Mouse (Mus musculus): ENCODE data around the gene Tlx2. TPM values are rescaled to one million over a fixed set of nuclear protein-coding genes. Genes with fewer than 3 reads are reported as not detected.

The Tlx2 gene
- polyA plus RNA-seq, 1 experiment from 2014 or later: not detected

- under 1% methylated on average over 59 of the region's 64 CpGs for WGBS
- no peaks in the 10 kb centered on the region for H3K27me3 ChIP-seq (ENCODE audit: control insufficient read depth, insufficient read depth, low read length)
- H3K9me3 ChIP-seq (ENCODE audit: control insufficient read depth, low read length): no peaks in the 10 kb centered on the region
- H3K4me3 ChIP-seq (ENCODE audit: low read depth, low read length): peak within 1 kb of the TSS; percentile 98
- H3K9ac ChIP-seq (ENCODE audit: low read length): peak within 1 kb of the TSS; percentile 90
- peak within 1 kb of the TSS; percentile 70 for H3K27ac ChIP-seq (ENCODE audit: low read depth, low read length)
- H3K4me2 ChIP-seq (ENCODE audit: low read depth, low read length, severe bottlenecking): peak within 1 kb of the TSS; percentile 84
- H3K4me1 ChIP-seq (replicated peaks; ENCODE audit: control insufficient read depth, insufficient read depth, low read length): peaks cover 11% of the 10 kb centered on the region
- peak; percentile 99 for DNase-seq (ENCODE audit: low spot score)
- ATAC-seq (replicated peaks; ENCODE audit: low FRiP score): peak; percentile 96
- H3K36me3 ChIP-seq (ENCODE audit: control insufficient read depth, insufficient read depth, low read length): peaks cover 2% of the 10 kb centered on the region; the same call in 1 of the 2 replicates
Observed at GRCm38 (mm10) chr6:83054074-83054851, 15.8 kb downstream of the Tlx2 start, which contains the start of gene Aup1. TSS of gene Aup1 (plus strand) at chr6:83054521.

DNA sequence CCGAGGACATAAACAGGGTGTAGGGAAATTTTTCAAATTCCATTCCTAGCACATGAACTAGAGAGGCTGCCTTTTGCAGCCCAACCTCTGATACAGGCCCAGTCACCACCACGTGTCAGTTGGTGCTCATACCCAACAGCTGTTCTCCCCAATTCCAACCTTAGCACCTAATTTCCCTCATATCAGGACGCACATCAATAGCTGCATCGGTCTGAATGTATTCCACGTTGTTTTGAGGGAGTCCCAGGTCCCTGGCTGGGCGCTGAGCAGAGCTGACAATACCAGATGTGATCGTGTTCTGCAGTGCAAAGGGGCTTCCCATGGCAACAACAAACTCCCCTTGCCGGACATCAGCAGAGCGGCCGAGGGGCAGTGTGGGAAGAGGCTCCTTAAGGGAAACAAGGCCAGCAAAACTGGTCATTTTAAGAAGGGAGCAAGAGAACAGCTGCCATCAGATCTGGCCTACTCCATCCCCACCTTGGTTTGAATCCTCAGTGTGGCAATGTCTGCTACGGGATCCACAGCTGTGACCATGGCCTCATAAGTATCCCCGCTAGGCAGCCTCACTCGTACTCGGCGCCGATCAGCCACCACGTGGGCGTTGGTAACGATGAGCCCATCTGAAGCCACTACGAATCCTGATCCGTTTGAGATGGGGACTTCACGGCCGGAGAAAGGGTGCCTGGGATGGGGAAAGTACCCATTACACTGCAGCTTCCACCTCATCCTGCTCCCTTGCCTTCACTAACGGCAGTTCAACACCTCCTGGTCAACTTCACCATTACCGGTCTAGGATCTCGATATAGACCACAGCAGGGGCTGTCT, 16.7 kb downstream of the Tlx2 start:
- ATAC-seq (replicated peaks; ENCODE audit: low FRiP score) (peak; percentile 2; the same call in 1 of the 2 replicates), DNase-seq (ENCODE audit: low spot score) (peak; percentile 67)
- H3K36me3 ChIP-seq (ENCODE audit: control insufficient read depth, insufficient read depth, low read length): peaks cover 2% of the 10 kb centered on the region; the same call in 1 of the 2 replicates
- peak overlapping the region; percentile 98 for H3K4me3 ChIP-seq (ENCODE audit: low read depth, low read length)
- no peaks in the 10 kb centered on the region for H3K27me3 ChIP-seq (ENCODE audit: control insufficient read depth, insufficient read depth, low read length)
- H3K4me2 ChIP-seq (ENCODE audit: low read depth, low read length, severe bottlenecking): peak overlapping the region; percentile 84
- peaks cover 11% of the 10 kb centered on the region for H3K4me1 ChIP-seq (replicated peaks; ENCODE audit: control insufficient read depth, insufficient read depth, low read length)
- peak overlapping the region; percentile 31; the same call in 1 of the 2 replicates for H3K27ac ChIP-seq (ENCODE audit: low read depth, low read length)
- peak overlapping the region; percentile 90 for H3K9ac ChIP-seq (ENCODE audit: low read length)
- 3% methylated on average over 26 of the region's 26 CpGs for WGBS
- H3K9me3 ChIP-seq (ENCODE audit: control insufficient read depth, low read length): no peaks in the 10 kb centered on the region

DNA sequence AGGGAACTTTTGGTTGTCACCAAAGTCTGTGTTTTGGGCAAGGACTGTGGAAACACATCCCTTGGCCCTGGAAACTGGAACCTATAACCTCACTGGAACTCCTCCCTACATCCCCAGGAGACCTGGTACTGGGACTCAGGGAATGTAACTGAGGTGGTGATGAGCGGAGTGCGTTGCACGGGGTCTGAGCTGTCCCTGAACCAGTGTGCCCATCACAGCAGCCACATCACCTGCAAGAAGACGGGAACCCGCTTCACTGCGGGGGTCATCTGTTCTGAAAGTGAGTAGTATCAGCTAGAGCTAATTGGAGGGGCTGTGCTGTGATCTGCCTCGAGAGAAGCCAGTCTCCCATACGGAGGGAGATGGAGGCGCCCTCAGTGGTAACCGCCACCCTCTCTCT, 20.7 kb downstream of the Tlx2 start:
- Histone ChIP-seq H3K27me3 (ENCODE audit: control insufficient read depth, insufficient read depth, low read length) (no peaks in the 10 kb centered on the region), H3K9ac (ENCODE audit: low read length) (no peak overlapping the region), H3K4me1 (replicated peaks; ENCODE audit: control insufficient read depth, insufficient read depth, low read length) (peaks cover 6% of the 10 kb centered on the region; the same call in 1 of the 2 replicates), H3K9me3 (ENCODE audit: control insufficient read depth, low read length) (no peaks in the 10 kb centered on the region), H3K4me3 (ENCODE audit: low read depth, low read length) (no peak overlapping the region), H3K36me3 (ENCODE audit: control insufficient read depth, insufficient read depth, low read length) (peaks cover 2% of the 10 kb centered on the region; the same call in 1 of the 2 replicates), H3K27ac (ENCODE audit: low read depth, low read length) (no peak overlapping the region), H3K4me2 (ENCODE audit: low read depth, low read length, severe bottlenecking) (no peak overlapping the region)
- no peak for ATAC-seq (replicated peaks; ENCODE audit: low FRiP score)
- 75% methylated on average over 10 of the region's 10 CpGs for WGBS
- DNase-seq (ENCODE audit: low spot score): no peak

DNA sequence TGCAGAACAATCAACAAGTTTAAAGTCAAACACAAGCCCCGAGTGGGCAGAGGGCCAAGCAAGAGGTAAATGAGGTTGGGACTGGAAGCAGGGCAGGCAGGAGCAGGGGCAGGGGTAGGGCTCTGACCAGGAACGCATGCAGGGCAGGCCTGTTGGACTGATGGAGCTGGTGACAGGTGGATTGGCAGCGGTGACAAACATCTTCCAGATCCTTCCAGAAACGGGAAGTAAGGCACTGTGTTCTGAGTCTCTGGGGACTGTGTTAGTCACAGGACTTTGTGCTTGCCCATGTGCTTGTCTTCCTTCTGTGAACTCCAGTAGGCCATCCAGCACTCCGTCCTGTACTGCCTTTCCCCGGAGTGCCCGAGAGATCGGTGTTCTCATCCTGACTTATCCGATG, 25.4 kb downstream of the Tlx2 start:
- 81% methylated on average over 9 of the region's 9 CpGs for WGBS
- DNase-seq (ENCODE audit: low spot score): no peak
- Histone ChIP-seq H3K27ac (ENCODE audit: low read depth, low read length) (no peak overlapping the region), H3K4me3 (ENCODE audit: low read depth, low read length) (no peak overlapping the region), H3K27me3 (ENCODE audit: control insufficient read depth, insufficient read depth, low read length) (no peaks in the 10 kb centered on the region), H3K4me2 (ENCODE audit: low read depth, low read length, severe bottlenecking) (no peak overlapping the region), H3K4me1 (replicated peaks; ENCODE audit: control insufficient read depth, insufficient read depth, low read length) (no peaks in the 10 kb centered on the region; the same call in 1 of the 2 replicates), H3K9me3 (ENCODE audit: control insufficient read depth, low read length) (no peaks in the 10 kb centered on the region), H3K36me3 (ENCODE audit: control insufficient read depth, insufficient read depth, low read length) (no peaks in the 10 kb centered on the region), H3K9ac (ENCODE audit: low read length) (no peak overlapping the region)
- ATAC-seq (replicated peaks; ENCODE audit: low FRiP score): no peak

- WGBS: 90% methylated on average over 5 of the region's 5 CpGs
- no peak overlapping the region for H3K4me3 ChIP-seq (ENCODE audit: low read depth, low read length)
- H3K4me1 ChIP-seq (replicated peaks; ENCODE audit: control insufficient read depth, insufficient read depth, low read length): no peaks in the 10 kb centered on the region; the same call in 1 of the 2 replicates
- no peaks in the 10 kb centered on the region for H3K36me3 ChIP-seq (ENCODE audit: control insufficient read depth, insufficient read depth, low read length)
- H3K9ac ChIP-seq (ENCODE audit: low read length): no peak overlapping the region
- no peak overlapping the region for H3K27ac ChIP-seq (ENCODE audit: low read depth, low read length)
- DNase-seq (ENCODE audit: low spot score) (no peak), ATAC-seq (replicated peaks; ENCODE audit: low FRiP score) (no peak)
- H3K4me2 ChIP-seq (ENCODE audit: low read depth, low read length, severe bottlenecking): no peak overlapping the region
- H3K9me3 ChIP-seq (ENCODE audit: control insufficient read depth, low read length): no peaks in the 10 kb centered on the region
- H3K27me3 ChIP-seq (ENCODE audit: control insufficient read depth, insufficient read depth, low read length): no peaks in the 10 kb centered on the region
Observed at GRCm38 (mm10) chr6:83043993-83044392, 26.1 kb downstream of the Tlx2 start.

GRCm38 (mm10) chr6:83043561-83043960, 26.5 kb downstream of the Tlx2 start:
- Histone ChIP-seq H3K36me3 (ENCODE audit: control insufficient read depth, insufficient read depth, low read length) (no peaks in the 10 kb centered on the region), H3K4me2 (ENCODE audit: low read depth, low read length, severe bottlenecking) (no peak overlapping the region), H3K4me3 (ENCODE audit: low read depth, low read length) (no peak overlapping the region), H3K9me3 (ENCODE audit: control insufficient read depth, low read length) (no peaks in the 10 kb centered on the region), H3K27ac (ENCODE audit: low read depth, low read length) (no peak overlapping the region), H3K9ac (ENCODE audit: low read length) (no peak overlapping the region), H3K4me1 (replicated peaks; ENCODE audit: control insufficient read depth, insufficient read depth, low read length) (no peaks in the 10 kb centered on the region; the same call in 1 of the 2 replicates), H3K27me3 (ENCODE audit: control insufficient read depth, insufficient read depth, low read length) (no peaks in the 10 kb centered on the region)
- WGBS: 78% methylated on average over 6 of the region's 6 CpGs
- no peak for DNase-seq (ENCODE audit: low spot score)
- ATAC-seq (replicated peaks; ENCODE audit: low FRiP score): no peak

DNA sequence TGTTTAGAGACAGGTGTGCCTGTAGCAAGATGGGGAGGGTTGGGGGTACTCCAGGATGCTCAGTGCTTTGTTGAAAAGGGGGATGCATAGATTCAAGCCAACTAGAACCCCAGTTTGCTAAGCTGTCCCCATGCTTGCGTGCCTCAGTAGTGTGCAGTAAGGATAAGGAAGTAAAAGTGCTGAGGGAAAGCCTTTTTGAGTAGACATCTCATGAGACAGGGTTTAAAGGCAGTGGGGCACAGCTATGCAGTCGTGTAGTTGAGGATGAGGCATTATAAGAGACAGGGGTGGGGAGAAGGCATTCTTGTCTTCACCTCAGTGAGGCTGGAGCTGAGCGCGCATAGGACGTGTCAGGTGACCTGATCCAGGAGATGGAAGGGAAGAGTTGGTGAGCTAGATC, 29.5 kb downstream of the Tlx2 start:
- 74% methylated on average over 5 of the region's 5 CpGs for WGBS
- Histone ChIP-seq H3K27ac (ENCODE audit: low read depth, low read length) (no peak overlapping the region), H3K9me3 (ENCODE audit: control insufficient read depth, low read length) (no peaks in the 10 kb centered on the region), H3K4me3 (ENCODE audit: low read depth, low read length) (no peak overlapping the region), H3K9ac (ENCODE audit: low read length) (no peak overlapping the region), H3K36me3 (ENCODE audit: control insufficient read depth, insufficient read depth, low read length) (no peaks in the 10 kb centered on the region), H3K27me3 (ENCODE audit: control insufficient read depth, insufficient read depth, low read length) (peaks cover 2% of the 10 kb centered on the region; the same call in 1 of the 2 replicates), H3K4me1 (replicated peaks; ENCODE audit: control insufficient read depth, insufficient read depth, low read length) (no peaks in the 10 kb centered on the region; the same call in 1 of the 2 replicates), H3K4me2 (ENCODE audit: low read depth, low read length, severe bottlenecking) (no peak overlapping the region)
- ATAC-seq (replicated peaks; ENCODE audit: low FRiP score): no peak
- no peak for DNase-seq (ENCODE audit: low spot score)

DNA sequence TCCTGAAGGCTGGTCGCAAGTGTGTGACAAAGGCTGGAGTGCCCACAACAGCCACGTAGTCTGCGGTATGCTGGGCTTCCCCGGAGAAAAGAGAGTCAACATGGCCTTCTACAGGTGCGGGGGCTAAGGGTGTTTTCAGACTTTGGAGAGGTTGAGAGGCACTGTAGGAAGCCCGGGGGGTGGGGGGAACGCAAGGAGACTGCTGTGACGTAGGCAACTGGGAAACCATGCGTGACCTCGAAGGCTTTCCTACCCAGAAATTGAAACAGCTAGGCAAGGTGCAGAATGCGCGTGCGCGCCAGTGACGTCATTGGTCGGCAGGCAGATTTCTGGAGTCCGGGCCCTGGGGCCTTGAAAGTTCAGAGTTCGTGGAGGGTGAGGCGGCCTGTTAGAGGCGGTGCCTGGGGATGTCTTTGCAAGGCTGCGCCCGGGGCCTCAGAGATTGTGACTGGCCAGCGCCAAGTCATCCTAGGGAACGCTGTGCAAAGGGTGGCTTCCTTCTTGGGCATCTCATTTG, 31.5 kb downstream of the Tlx2 start:
- DNase-seq (ENCODE audit: low spot score) (peak; percentile 92), ATAC-seq (replicated peaks; ENCODE audit: low FRiP score) (peak; percentile 60)
- H3K9me3 ChIP-seq (ENCODE audit: control insufficient read depth, low read length): no peaks in the 10 kb centered on the region
- no peak overlapping the region for H3K27ac ChIP-seq (ENCODE audit: low read depth, low read length)
- H3K4me2 ChIP-seq (ENCODE audit: low read depth, low read length, severe bottlenecking): peak overlapping the region; percentile 45
- peaks cover 2% of the 10 kb centered on the region; the same call in 1 of the 2 replicates for H3K27me3 ChIP-seq (ENCODE audit: control insufficient read depth, insufficient read depth, low read length)
- H3K4me3 ChIP-seq (ENCODE audit: low read depth, low read length): peak overlapping the region; percentile 18; the same call in 1 of the 2 replicates
- peak overlapping the region; percentile 44; the same call in 1 of the 2 replicates for H3K9ac ChIP-seq (ENCODE audit: low read length)
- peaks cover 4% of the 10 kb centered on the region; the same call in 1 of the 2 replicates for H3K4me1 ChIP-seq (replicated peaks; ENCODE audit: control insufficient read depth, insufficient read depth, low read length)
- no peaks in the 10 kb centered on the region for H3K36me3 ChIP-seq (ENCODE audit: control insufficient read depth, insufficient read depth, low read length)
- 6% methylated on average over 24 of the region's 24 CpGs for WGBS

All from forebrain, embryonic 11.5 days (tissue).